Mouse (Mus musculus) ES-Bruce4 (cell line): Measurements from ENCODE around the gene Limd1.

Experiments
- CTCF ChIP-seq: IDR thresholded peaks from one replicate; pipeline ENCODE4 v1.8.1; 2011; ENCODE audit warnings: low read depth, low read length
- POLR2A ChIP-seq: IDR thresholded peaks from one replicate; pipeline ENCODE4 v1.8.1; 2011; ENCODE audit warnings: low read length; ENCODE audit not compliant: insufficient read depth

GRCm38 (mm10) chr9:123440230-123441058 lies 38.1 kb upstream of the Limd1 start:
- TF ChIP-seq CTCF (no peak), POLR2A (no peak)
